Mouse (Mus musculus) lung, embryonic 14.5 days (tissue): ENCODE measurements around the gene Blm. TPM values are rescaled to one million over a fixed set of nuclear protein-coding genes. Genes with fewer than 3 reads are reported as not detected.

Experiments
- ATAC-seq: fragments of 200-750 bp; cut with Nextera tagmentation; 2 replicates; pipeline ENCODE4 v1.8.0; 2017; ENCODE audit warnings: mild to moderate bottlenecking, moderate TSS enrichment, moderate library complexity; ENCODE audit not compliant: insufficient read depth
- DNase-seq: peaks from one replicate; pipeline ENCODE4 v3.0.0-alpha.2; 2015
- H3K27ac ChIP-seq: fragments of 300-500 bp; sonication (generic); 2 replicates; pipeline ENCODE4 v1.5.1; 2014; ENCODE audit warnings: low read depth, mild to moderate bottlenecking, moderate library complexity
- H3K27me3 ChIP-seq: fragments of 300-500 bp; sonication (generic); 2 replicates; pipeline ENCODE4 v1.6.1; 2014; ENCODE audit warnings: low read length, control low read depth; ENCODE audit not compliant: insufficient read depth
- H3K36me3 ChIP-seq: fragments of 300-500 bp; sonication (generic); 2 replicates; pipeline ENCODE4 v1.6.1; 2014; ENCODE audit warnings: control low read depth; ENCODE audit not compliant: insufficient read depth
- H3K4me1 ChIP-seq: fragments of 300-500 bp; sonication (generic); 2 replicates; pipeline ENCODE4 v1.6.1; 2014; ENCODE audit warnings: antibody characterized with exemption, control low read depth; ENCODE audit not compliant: insufficient read depth
- H3K4me2 ChIP-seq: fragments of 300-500 bp; sonication (generic); 2 replicates; pipeline ENCODE4 v1.6.1; 2014; ENCODE audit warnings: mild to moderate bottlenecking
- H3K4me3 ChIP-seq: fragments of 300-500 bp; sonication (generic); 2 replicates; pipeline ENCODE4 v1.5.1; 2014; ENCODE audit warnings: low read depth, low read length
- H3K9ac ChIP-seq: fragments of 300-500 bp; sonication (generic); 2 replicates; pipeline ENCODE4 v1.6.1; 2014
- H3K9me3 ChIP-seq: fragments of 300-500 bp; sonication (generic); 2 replicates; pipeline ENCODE4 v1.6.1; 2016; ENCODE audit warnings: low read depth, low read length, control low read depth
- CTCF ChIP-seq: IDR thresholded peaks from 2 replicates; pipeline ENCODE4 v1.5.1; 2016; ENCODE audit warnings: antibody characterized with exemption, low read depth
- WGBS: fragments of 180-500 bp; shearing (Covaris S2); extraction: QIAGEN DNeasy Blood & Tissue Kit; methylation state at CpG from one replicate; pipeline ENCODE4 v1.1.7; 2014; 5-methylcytosine and 5-hydroxymethylcytosine counted together
- polyA plus RNA-seq: library from polyadenylated mRNA; unstranded; fragments of >200 nt; fragmentation: Nextera tagmentation; extraction: Ambion mirVana; gene quantifications from 2 replicates; pipeline ENCODE4 v1.2.1, GENCODE M21; 2014

The Blm gene
- polyA plus RNA-seq, 1 experiment from 2014 or later, result 40.8 TPM

DNA sequence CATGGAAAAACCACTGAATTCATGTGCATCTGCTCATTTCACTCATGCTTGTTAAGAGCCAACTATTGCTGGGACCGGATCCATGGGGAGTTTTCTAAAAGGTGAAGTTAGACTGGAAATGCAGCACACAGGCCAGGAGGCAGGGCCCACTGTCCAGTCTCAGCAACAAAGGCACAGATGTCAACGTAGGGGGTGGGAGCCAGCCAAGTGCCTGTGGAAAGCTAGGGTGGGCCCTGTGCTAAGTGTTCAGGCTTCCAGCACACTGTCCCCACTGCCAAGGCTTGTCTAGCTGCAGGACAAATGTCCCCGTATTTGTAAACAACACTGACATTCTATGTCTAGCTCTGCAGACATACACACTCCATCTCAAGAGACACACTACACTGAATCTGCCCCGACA, 74.0 kb downstream of the Blm start:
- no peak for DNase-seq
- H3K27me3 ChIP-seq, result no peaks in the 10 kb centered on the region
- TF ChIP-seq CTCF, result no peak
- no peak overlapping the region for H3K27ac ChIP-seq
- no peak overlapping the region for H3K4me3 ChIP-seq
- no peak for ATAC-seq
- WGBS, result 80% methylated on average over 4 of the region's 4 CpGs
- no peak overlapping the region for H3K9ac ChIP-seq
- no peak overlapping the region for H3K4me2 ChIP-seq
- peaks cover 71% of the 10 kb centered on the region for H3K36me3 ChIP-seq
- H3K9me3 ChIP-seq, result no peaks in the 10 kb centered on the region
- no peaks in the 10 kb centered on the region for H3K4me1 ChIP-seq

DNA sequence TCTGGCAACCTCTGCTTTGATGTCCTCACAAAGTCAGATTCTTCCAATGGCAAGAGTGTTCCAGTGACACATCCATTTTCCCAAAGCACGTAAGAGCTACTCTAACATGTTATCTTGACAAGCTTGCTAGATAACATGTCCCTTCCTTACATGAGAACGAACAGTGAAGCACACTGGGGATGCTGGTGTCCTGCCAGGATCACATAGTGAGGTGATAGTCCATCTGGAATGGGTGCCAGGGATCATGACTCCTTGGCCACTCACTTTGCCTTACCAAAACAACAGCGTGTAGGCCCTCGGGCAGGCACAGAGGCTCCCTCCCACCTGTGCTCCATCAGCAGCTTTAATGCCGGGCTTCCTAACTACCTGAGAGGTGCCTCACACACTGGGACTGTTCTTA, 74.7 kb downstream of the Blm start:
- WGBS, result 78% methylated on average over 5 of the region's 5 CpGs
- no peaks in the 10 kb centered on the region for H3K4me1 ChIP-seq
- no peak overlapping the region for H3K4me3 ChIP-seq
- peaks cover 64% of the 10 kb centered on the region for H3K36me3 ChIP-seq
- TF ChIP-seq CTCF, result no peak
- H3K9ac ChIP-seq, result no peak overlapping the region
- ATAC-seq, result no peak
- H3K9me3 ChIP-seq, result no peaks in the 10 kb centered on the region
- no peak for DNase-seq
- no peak overlapping the region for H3K4me2 ChIP-seq
- no peak overlapping the region for H3K27ac ChIP-seq
- H3K27me3 ChIP-seq, result no peaks in the 10 kb centered on the region

DNA sequence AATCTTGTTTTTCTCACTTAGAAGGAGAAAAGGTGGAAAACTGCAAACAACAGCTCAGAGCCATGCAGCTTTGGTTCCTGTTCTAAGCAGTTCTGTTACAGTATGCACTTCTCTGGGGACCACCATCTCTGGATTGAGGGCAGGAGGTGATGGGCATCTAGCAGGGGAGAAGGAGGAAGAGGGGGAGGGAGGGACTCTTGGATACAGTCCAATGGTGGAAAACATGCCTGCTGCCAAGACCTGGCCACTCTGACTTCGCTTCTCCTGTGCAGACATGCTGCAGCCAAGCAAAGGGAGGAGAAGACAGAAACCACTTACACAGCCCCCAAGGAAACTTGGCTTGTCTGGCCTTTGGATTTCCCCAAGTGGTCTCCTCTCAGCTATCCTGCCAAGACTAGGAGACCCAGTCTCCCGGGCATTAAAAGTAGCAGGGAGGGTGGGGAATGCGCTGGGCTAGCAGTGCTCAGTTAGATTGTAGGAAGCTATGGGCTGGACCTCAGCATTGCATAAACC, 77.0 kb downstream of the Blm start:
- WGBS, result 62% methylated on average over 3 of the region's 3 CpGs

DNA sequence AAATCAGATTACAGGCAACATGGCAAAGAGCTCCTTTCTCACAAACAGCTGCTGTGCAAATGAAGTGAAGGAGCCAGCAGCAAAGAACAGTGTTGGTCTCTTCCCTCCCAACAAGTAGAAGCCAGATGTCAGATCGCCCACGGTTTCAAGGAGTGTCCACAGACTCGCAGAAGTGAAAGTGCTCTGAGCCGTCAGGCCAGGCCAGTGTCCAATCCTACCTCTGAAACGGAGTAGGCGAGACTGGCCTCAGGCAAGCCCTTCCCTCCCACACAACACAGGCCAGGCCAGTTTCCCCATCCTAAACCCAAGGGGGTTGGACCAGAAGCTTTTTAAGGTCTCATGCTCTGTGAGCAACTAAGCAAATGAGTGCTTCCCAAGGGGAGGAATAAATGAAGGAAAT, 77.7 kb downstream of the Blm start:
- Histone ChIP-seq H3K4me3 (no peak overlapping the region), H3K27me3 (no peaks in the 10 kb centered on the region), H3K9ac (no peak overlapping the region), H3K9me3 (no peaks in the 10 kb centered on the region), H3K4me2 (no peak overlapping the region), H3K36me3 (peaks cover 66% of the 10 kb centered on the region), H3K27ac (no peak overlapping the region; the same call in 1 of the 2 replicates), H3K4me1 (no peaks in the 10 kb centered on the region)
- WGBS, result 51% methylated on average over 6 of the region's 6 CpGs
- DNase-seq (no peak), ATAC-seq (no peak)
- TF ChIP-seq CTCF, result no peak

More for the DNA sequence above, 77.0 kb downstream of the Blm start:
- DNase-seq (peak; percentile 27), ATAC-seq (no peak)
- H3K4me1 ChIP-seq, result no peaks in the 10 kb centered on the region
- H3K9me3 ChIP-seq, result no peaks in the 10 kb centered on the region
- peaks cover 70% of the 10 kb centered on the region for H3K36me3 ChIP-seq
- H3K4me3 ChIP-seq, result no peak overlapping the region
- no peak for TF ChIP-seq CTCF
- H3K27ac ChIP-seq, result no peak overlapping the region; the same call in 1 of the 2 replicates
- no peaks in the 10 kb centered on the region for H3K27me3 ChIP-seq
- H3K9ac ChIP-seq, result no peak overlapping the region
- no peak overlapping the region for H3K4me2 ChIP-seq

DNA sequence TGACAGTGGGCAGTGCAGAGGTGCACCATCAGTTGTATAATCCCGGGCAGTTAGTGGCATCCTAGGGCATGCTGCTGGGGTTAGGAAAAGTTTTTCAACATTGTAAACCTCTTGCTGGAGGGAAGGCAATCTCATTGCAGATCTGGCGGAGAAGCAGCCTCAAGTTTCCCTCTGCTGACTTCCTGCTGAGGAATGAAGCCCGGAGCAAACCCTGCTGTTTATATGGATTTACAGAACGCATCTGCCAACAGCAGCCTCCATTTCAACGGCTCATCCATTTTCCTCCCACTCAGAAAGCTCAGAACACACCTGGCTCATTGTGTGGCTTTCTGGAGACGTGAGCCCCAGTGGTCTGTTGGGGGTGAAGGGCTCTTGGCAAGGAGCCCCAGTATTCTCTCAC, 78.6 kb downstream of the Blm start:
- WGBS, result 48% methylated on average over 6 of the region's 6 CpGs
- Histone ChIP-seq H3K9me3 (no peaks in the 10 kb centered on the region), H3K36me3 (peaks cover 59% of the 10 kb centered on the region), H3K4me1 (no peaks in the 10 kb centered on the region), H3K4me2 (no peak overlapping the region), H3K27ac (0 out of 2 replicates have a peak overlapping the region, but pooled peaks have one; percentile 27), H3K9ac (no peak overlapping the region), H3K27me3 (no peaks in the 10 kb centered on the region), H3K4me3 (no peak overlapping the region)
- no peak for TF ChIP-seq CTCF
- no peak for DNase-seq
- ATAC-seq, result no peak

DNA sequence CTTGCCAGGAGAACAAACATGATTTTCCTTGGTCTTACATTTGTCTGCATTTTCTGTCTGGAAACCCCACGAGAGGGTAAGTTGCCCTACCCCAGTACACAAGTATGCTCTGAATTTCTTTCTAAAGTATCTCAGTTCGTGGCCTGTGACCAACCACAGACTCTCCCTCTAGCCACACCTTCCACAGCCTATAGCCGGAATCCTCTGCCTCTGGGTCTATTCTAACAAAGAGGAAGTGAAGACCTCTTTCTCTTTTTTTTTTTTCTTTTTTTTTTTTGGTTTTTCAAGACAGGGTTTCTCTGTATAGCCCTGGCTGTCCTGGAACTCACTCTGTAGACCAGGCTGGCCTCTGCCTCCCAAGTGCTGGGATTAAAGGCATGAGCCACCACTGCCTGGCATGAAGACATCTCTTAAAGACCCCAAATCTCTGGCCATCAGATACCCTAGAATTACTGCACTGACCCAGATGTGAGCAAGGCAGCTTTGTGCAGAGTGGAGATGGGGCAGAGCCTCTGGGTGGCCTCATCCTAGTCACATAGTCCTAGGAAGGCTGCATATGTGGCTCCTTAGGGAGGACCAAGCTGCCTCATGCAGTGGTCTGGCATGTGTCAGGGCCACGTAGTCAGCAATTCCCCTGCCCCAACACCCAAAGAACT, 79.3 kb downstream of the Blm start:
- no peak for TF ChIP-seq CTCF
- DNase-seq (no peak), ATAC-seq (no peak)
- Histone ChIP-seq H3K9ac (no peak overlapping the region), H3K27me3 (no peaks in the 10 kb centered on the region), H3K4me2 (no peak overlapping the region), H3K4me1 (no peaks in the 10 kb centered on the region), H3K9me3 (no peaks in the 10 kb centered on the region), H3K36me3 (peaks cover 52% of the 10 kb centered on the region), H3K27ac (no peak overlapping the region), H3K4me3 (no peak overlapping the region)
- 62% methylated on average over 4 of the region's 4 CpGs for WGBS

DNA sequence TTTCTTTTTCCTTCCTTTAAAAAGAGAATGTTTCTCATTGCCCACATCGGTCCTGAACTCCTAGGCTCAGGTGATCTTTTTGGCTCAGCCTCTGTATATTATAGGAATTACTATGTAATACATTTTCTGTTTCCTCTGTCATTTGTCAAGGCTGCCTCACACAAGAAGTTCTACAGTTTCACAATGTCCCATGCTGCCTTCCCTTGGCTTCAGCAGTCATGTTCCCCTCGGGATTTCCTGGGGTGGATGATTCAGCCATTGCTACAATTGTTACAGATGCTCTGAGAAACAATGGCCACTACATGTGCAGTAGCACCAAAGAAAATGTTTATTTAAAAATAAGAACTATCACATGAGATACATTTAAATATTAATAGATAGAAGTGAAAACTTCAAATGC, 80.1 kb downstream of the Blm start:
- H3K27ac ChIP-seq, result no peak overlapping the region
- peaks cover 44% of the 10 kb centered on the region for H3K36me3 ChIP-seq
- TF ChIP-seq CTCF, result no peak
- no peak overlapping the region for H3K9ac ChIP-seq
- H3K4me2 ChIP-seq, result no peak overlapping the region
- H3K27me3 ChIP-seq, result no peaks in the 10 kb centered on the region
- ATAC-seq (no peak), DNase-seq (no peak)
- H3K9me3 ChIP-seq, result no peaks in the 10 kb centered on the region
- no peak overlapping the region for H3K4me3 ChIP-seq
- H3K4me1 ChIP-seq, result no peaks in the 10 kb centered on the region
- WGBS, result 82% methylated on average over 2 of the region's 2 CpGs
